Mouse (Mus musculus): ENCODE results near the gene Lmna. TPM values are rescaled to one million over a fixed set of nuclear protein-coding genes. Genes with fewer than 3 reads are reported as not detected.
A peak's percentile ranks its signal among the peaks of the same experiment; 100 is the strongest.

Gene Lmna
- polyA plus RNA-seq, 1 experiment from 2014 or later: 401 TPM

GRCm38 (mm10) chr3:88532689-88533511, 23.1 kb upstream of the Lmna start:
- in situ Hi-C loops (cut with MboI; ENCODE audit: low pct_unique_long_range_greater_than_20kb): no loop called here
- ChIA-PET CTCF (interaction anchor here (3.7 kb wide), 1 partner anchor 11 kb away, joined by 16 read pairs; no protein-coding TSS in a partner anchor), POLR2A (interaction anchor here (0.6 to 1.4 kb wide), 6 partner anchors 9 to 54 kb away, joined by 3 to 7 read pairs (median 4); no protein-coding TSS in a partner anchor)
- DNase-seq (ENCODE audit: low read depth, low spot score) (no peak), ATAC-seq (peak; percentile 4)
- TF ChIP-seq CTCF (IDR thresholded peaks at IDR 0.05): no peak
- no peaks in the 10 kb centered on the region for H3K27me3 ChIP-seq

GRCm38 (mm10) chr3:88532299-88532674, 22.5 kb upstream of the Lmna start, which contains the start of gene Mex3a:
Gene Mex3a (plus strand): TSS chr3:88532395.
- no peak for ATAC-seq
- H3K27me3 ChIP-seq: no peaks in the 10 kb centered on the region
- TF ChIP-seq CTCF (IDR thresholded peaks at IDR 0.05): no peak
- DNase-seq (ENCODE audit: low read depth, low spot score): no peak
- in situ Hi-C loops (cut with MboI; ENCODE audit: low pct_unique_long_range_greater_than_20kb): no loop called here
- ChIA-PET POLR2A (interaction anchor here (0.6 to 2.3 kb wide), 8 partner anchors 8 to 54 kb away, joined by 3 to 7 read pairs (median 4); no protein-coding TSS in a partner anchor), CTCF (no interaction called here)

GRCm38 (mm10) chr3:88531348-88532298, 21.9 kb upstream of the Lmna start:
- DNase-seq (ENCODE audit: low read depth, low spot score): no peak
- ChIA-PET CTCF (interaction anchor here (1.6 to 23.7 kb wide), 3 partner anchors 10 to 47 kb away, joined by 5 to 484 read pairs (median 6); no protein-coding TSS in a partner anchor), POLR2A (interaction anchor here (0.5 to 2.3 kb wide), 13 partner anchors 9 to 195 kb away, joined by 3 to 6 read pairs (median 4); partner anchors contain the start of genes Smg5, Tmem79 and Ubqln4)
- in situ Hi-C loops (cut with MboI; ENCODE audit: low pct_unique_long_range_greater_than_20kb): no loop called here
- TF ChIP-seq CTCF (IDR thresholded peaks at IDR 0.05): no peak
- peak; percentile 32 for ATAC-seq
- no peaks in the 10 kb centered on the region for H3K27me3 ChIP-seq

GRCm38 (mm10) chr3:88530082-88530864, 20.5 kb upstream of the Lmna start:
- ChIA-PET CTCF (interaction anchor here (0.9 to 23.7 kb wide), 9 partner anchors 9 to 123 kb away, joined by 3 to 484 read pairs (median 4); no protein-coding TSS in a partner anchor), POLR2A (interaction anchor here (1.0 to 2.3 kb wide), 9 partner anchors 10 to 194 kb away, joined by 3 to 9 read pairs (median 5); partner anchors contain the start of genes Smg5, Tmem79 and Ubqln4)
- TF ChIP-seq CTCF (IDR thresholded peaks at IDR 0.05): no peak
- no peak for DNase-seq (ENCODE audit: low read depth, low spot score)
- H3K27me3 ChIP-seq: no peaks in the 10 kb centered on the region
- in situ Hi-C loops (cut with MboI; ENCODE audit: low pct_unique_long_range_greater_than_20kb): no loop called here
- no peak for ATAC-seq

GRCm38 (mm10) chr3:88529204-88530000, 19.6 kb upstream of the Lmna start:
- no peak for ATAC-seq
- CTCF ChIA-PET: interaction anchor here (0.9 to 23.7 kb wide), 6 partner anchors 13 to 74 kb away, joined by 3 to 484 read pairs (median 4); no protein-coding TSS in a partner anchor
- H3K27me3 ChIP-seq: no peaks in the 10 kb centered on the region
- in situ Hi-C loops (cut with MboI; ENCODE audit: low pct_unique_long_range_greater_than_20kb): no loop called here
- TF ChIP-seq CTCF (IDR thresholded peaks at IDR 0.05): no peak
- no peak for DNase-seq (ENCODE audit: low read depth, low spot score)
- POLR2A ChIA-PET: interaction anchor here (1.0 to 2.2 kb wide), 4 partner anchors 27 to 193 kb away, joined by 5 to 9 read pairs (median 6); partner anchors contain the start of genes Smg5 and Tmem79

GRCm38 (mm10) chr3:88528646-88529045, 18.9 kb upstream of the Lmna start:
- no peak for TF ChIP-seq CTCF (IDR thresholded peaks at IDR 0.05)
- ATAC-seq (no peak), DNase-seq (ENCODE audit: low read depth, low spot score) (no peak)
- in situ Hi-C loops (cut with MboI; ENCODE audit: low pct_unique_long_range_greater_than_20kb): no loop called here
- CTCF ChIA-PET: interaction anchor here (23.7 kb wide), 1 partner anchor 44 kb away, joined by 484 read pairs; no protein-coding TSS in a partner anchor
- H3K27me3 ChIP-seq: no peaks in the 10 kb centered on the region
- POLR2A ChIA-PET: no interaction called here

- ChIA-PET POLR2A (interaction anchor here (0.7 to 0.9 kb wide), 3 partner anchors 24 to 149 kb away, joined by 3 read pairs; no protein-coding TSS in a partner anchor), CTCF (interaction anchor here (0.9 to 23.7 kb wide), 3 partner anchors 43 to 121 kb away, joined by 3 to 484 read pairs (median 5); no protein-coding TSS in a partner anchor)
- DNase-seq (ENCODE audit: low read depth, low spot score) (no peak), ATAC-seq (no peak)
- in situ Hi-C loops (cut with MboI; ENCODE audit: low pct_unique_long_range_greater_than_20kb): no loop called here
- H3K27me3 ChIP-seq: no peaks in the 10 kb centered on the region
- TF ChIP-seq CTCF (IDR thresholded peaks at IDR 0.05): no peak
Measured at GRCm38 (mm10) chr3:88527565-88527964, 17.8 kb upstream of the Lmna start.
